Mouse (Mus musculus): ENCODE results near the gene Ogfod3. TPM values are rescaled to one million over a fixed set of nuclear protein-coding genes. Genes with fewer than 3 reads are reported as not detected.

Gene Ogfod3
- polyA plus RNA-seq, 1 experiment from 2014 or later, result 19.7 TPM

DNA sequence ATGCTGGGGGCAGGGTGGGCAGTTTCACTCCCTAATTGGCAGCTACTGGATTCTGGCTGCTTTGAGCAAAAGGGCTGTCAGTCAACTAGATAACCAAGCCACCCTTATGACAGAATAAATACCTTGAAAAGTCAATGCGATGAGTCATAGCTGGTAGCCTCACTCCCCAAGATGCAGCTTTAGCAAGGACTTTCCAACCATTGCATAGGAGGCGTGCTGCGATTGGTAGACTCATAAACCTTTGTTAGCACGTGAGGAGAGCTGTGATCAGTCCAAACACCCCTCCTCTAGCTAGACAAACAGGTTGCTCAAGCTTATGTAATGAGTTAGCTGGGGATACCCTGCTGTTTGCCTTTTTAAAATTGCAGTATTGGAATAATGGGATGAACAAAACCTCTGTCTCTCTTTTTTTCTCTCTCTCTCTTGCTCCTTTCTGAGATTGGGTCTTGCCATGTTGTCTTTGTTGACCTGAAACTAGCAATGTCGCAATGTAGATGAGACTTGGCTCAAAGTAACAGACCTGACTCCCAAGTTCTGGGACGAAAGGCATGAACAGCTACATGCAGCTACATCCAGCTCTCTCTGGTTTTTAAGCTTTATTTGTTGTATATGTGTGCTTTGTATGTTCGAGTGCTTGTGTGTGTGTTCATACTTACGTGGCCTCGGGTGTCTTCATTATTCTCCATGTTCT lies 61.0 kb downstream of the Ogfod3 start:
- Histone ChIP-seq H3K27ac (no peak overlapping the region), H3K36me3 (replicated peaks) (no peaks in the 10 kb centered on the region), H3K9me3 (no peaks in the 10 kb centered on the region), H3K4me3 (replicated peaks) (no peak overlapping the region), H3K27me3 (no peaks in the 10 kb centered on the region), H3K4me2 (no peak overlapping the region), H3K9ac (no peak overlapping the region), H3K4me1 (no peaks in the 10 kb centered on the region)
- 74% methylated on average over 9 of the region's 9 CpGs for WGBS
- ATAC-seq (ENCODE audit: low FRiP score), result no peak

DNA sequence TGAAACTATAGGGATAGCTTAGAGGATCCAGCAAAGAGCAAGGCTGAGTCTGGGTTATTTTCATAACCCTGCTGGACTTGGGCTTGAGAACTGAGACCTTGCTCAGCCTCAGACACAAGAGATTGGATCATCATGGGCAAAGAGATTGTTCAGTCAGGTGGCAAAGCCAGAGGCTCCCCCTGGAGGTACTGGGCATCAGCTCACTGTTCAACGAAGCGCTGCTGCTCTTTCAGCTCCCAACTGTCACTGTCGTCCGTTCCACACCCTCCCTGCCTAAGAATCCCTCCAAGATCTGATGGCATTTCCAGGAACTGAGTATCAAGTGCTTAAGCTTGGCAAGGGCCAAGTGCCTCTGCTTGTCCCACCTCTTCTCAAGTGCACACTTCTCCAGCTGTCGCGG lies 65.8 kb downstream of the Ogfod3 start:
- Histone ChIP-seq H3K27me3 (no peaks in the 10 kb centered on the region), H3K9ac (no peak overlapping the region), H3K36me3 (replicated peaks) (no peaks in the 10 kb centered on the region), H3K27ac (no peak overlapping the region), H3K4me2 (no peak overlapping the region), H3K4me1 (no peaks in the 10 kb centered on the region), H3K9me3 (no peaks in the 10 kb centered on the region), H3K4me3 (replicated peaks) (no peak overlapping the region)
- WGBS, result 54% methylated on average over 6 of the region's 6 CpGs
- ATAC-seq (ENCODE audit: low FRiP score), result no peak

DNA sequence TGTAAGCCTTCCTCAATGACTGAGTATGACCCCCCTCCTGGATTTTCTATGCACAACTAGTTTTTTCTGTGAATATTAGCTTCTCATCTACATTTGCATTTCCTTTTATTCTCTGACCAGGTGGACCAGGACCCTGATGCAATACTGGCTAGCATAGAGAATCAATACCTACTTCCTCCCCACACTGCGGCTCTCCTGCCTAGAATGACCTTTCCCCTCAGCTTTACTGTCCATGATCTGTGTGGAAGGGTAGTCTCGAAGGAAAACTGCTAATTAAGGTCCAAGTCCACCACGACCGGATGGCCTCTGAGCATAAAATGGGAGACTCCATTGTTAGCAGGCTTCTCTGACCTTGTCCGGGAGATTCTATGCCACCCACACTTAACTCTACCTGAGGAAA lies 66.8 kb downstream of the Ogfod3 start:
- Histone ChIP-seq H3K9me3 (no peaks in the 10 kb centered on the region), H3K4me3 (replicated peaks) (no peak overlapping the region), H3K27ac (no peak overlapping the region), H3K36me3 (replicated peaks) (no peaks in the 10 kb centered on the region), H3K4me2 (no peak overlapping the region), H3K27me3 (no peaks in the 10 kb centered on the region), H3K4me1 (no peaks in the 10 kb centered on the region), H3K9ac (no peak overlapping the region)
- ATAC-seq (ENCODE audit: low FRiP score), result no peak
- 87% methylated on average over 5 of the region's 5 CpGs for WGBS

DNA sequence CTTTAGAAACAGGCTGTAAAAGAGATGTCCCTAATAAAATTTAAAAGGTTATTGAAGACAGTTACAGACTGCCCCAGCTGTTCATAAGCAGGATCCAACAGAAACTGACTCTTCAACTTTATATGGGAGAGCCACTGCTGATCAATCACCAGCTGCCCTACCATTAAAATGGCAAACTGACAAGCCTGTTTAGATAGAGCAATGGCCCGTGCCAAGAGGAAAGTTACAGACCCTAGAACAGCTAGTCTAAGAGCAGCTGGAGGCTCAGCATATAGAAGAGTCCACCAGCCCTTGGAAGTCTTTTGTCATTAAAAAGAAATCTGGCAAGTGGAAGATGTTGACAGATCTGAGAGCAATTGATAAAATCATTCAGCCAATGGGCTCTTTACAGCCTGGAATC lies 69.9 kb downstream of the Ogfod3 start:
- Histone ChIP-seq H3K27ac (no peak overlapping the region), H3K36me3 (replicated peaks) (no peaks in the 10 kb centered on the region), H3K9me3 (no peaks in the 10 kb centered on the region), H3K4me1 (no peaks in the 10 kb centered on the region), H3K9ac (no peak overlapping the region), H3K4me3 (replicated peaks) (no peak overlapping the region), H3K4me2 (no peak overlapping the region), H3K27me3 (no peaks in the 10 kb centered on the region)
- ATAC-seq (ENCODE audit: low FRiP score), result no peak
- WGBS, result 65% methylated on average over 1 of the region's 1 CpGs

DNA sequence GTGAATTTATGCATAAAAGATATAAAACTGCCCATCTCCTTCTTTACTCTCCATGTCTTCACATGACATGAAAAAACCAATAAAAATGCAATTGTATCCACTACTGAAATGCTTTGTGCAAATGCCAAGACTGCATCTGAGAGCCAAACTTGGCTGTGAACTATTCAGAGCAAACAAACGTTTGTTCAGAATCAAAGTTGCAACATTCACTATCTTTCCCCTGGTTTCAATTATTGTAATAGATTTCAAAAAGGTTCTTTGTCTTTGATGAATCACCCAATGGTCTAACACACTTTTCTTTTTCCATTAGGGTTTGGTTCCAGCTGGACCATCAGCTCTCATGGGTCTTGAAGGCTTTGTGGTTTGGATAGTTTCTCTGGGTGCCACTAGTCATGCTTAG lies 74.9 kb downstream of the Ogfod3 start:
- no peak for ATAC-seq (ENCODE audit: low FRiP score)
- H3K9ac ChIP-seq, result no peak overlapping the region
- H3K4me1 ChIP-seq, result no peaks in the 10 kb centered on the region
- no peak overlapping the region for H3K4me3 ChIP-seq (replicated peaks)
- no peaks in the 10 kb centered on the region for H3K36me3 ChIP-seq (replicated peaks)
- H3K27ac ChIP-seq, result no peak overlapping the region
- no peaks in the 10 kb centered on the region for H3K27me3 ChIP-seq
- no peak overlapping the region for H3K4me2 ChIP-seq
- 85% methylated on average over 1 of the region's 1 CpGs for WGBS
- no peaks in the 10 kb centered on the region for H3K9me3 ChIP-seq

Other genes starting within 250 kb of the Ogfod3 start
- 150 and 165 TPM in 2 replicates for gene Csnk1d, start 213.4 kb downstream of the Ogfod3 start, polyA plus RNA-seq (2016; fragmentation: Nextera tagmentation; extraction: Ambion mirVana)
- not detected in 2 replicates for gene Cd7, start 165.3 kb downstream of the Ogfod3 start, polyA plus RNA-seq (2016; fragmentation: Nextera tagmentation; extraction: Ambion mirVana)
- gene Sectm1b, start 141.1 kb downstream of the Ogfod3 start, polyA plus RNA-seq (2016; fragmentation: Nextera tagmentation; extraction: Ambion mirVana), result not detected in 2 replicates
- gene Sectm1a, start 123.5 kb downstream of the Ogfod3 start, polyA plus RNA-seq (2016; fragmentation: Nextera tagmentation; extraction: Ambion mirVana), result not detected in 2 replicates
- gene Tex19.2, start 86.0 kb downstream of the Ogfod3 start, polyA plus RNA-seq (2016; fragmentation: Nextera tagmentation; extraction: Ambion mirVana), result 0.09 TPM in 1 of 2 replicates, not detected in the other
- gene Tex19.1, start 58.6 kb downstream of the Ogfod3 start, polyA plus RNA-seq (2016; fragmentation: Nextera tagmentation; extraction: Ambion mirVana), result not detected in 2 replicates
- gene Uts2r, start 44.4 kb downstream of the Ogfod3 start, polyA plus RNA-seq (2016; fragmentation: Nextera tagmentation; extraction: Ambion mirVana), result not detected in 2 replicates
- gene Hexdc, start 278 bp downstream of the Ogfod3 start, polyA plus RNA-seq (2016; fragmentation: Nextera tagmentation; extraction: Ambion mirVana), result 7.9 and 8.4 TPM in 2 replicates
- 33.3 and 34.0 TPM in 2 replicates for gene Cybc1, start 24.6 kb upstream of the Ogfod3 start, polyA plus RNA-seq (2016; fragmentation: Nextera tagmentation; extraction: Ambion mirVana)
- gene Narf, start 32.5 kb upstream of the Ogfod3 start, polyA plus RNA-seq (2016; fragmentation: Nextera tagmentation; extraction: Ambion mirVana), result 65.0 and 72.4 TPM in 2 replicates
- gene Foxk2, start 55.3 kb upstream of the Ogfod3 start, polyA plus RNA-seq (2016; fragmentation: Nextera tagmentation; extraction: Ambion mirVana), result 13.0 and 13.8 TPM in 2 replicates
- gene Wdr45b, start 149.7 kb upstream of the Ogfod3 start, polyA plus RNA-seq (2016; fragmentation: Nextera tagmentation; extraction: Ambion mirVana), result 84.0 and 86.5 TPM in 2 replicates
- 3.1 and 3.8 TPM in 2 replicates for gene Rab40b, start 183.5 kb upstream of the Ogfod3 start, polyA plus RNA-seq (2016; fragmentation: Nextera tagmentation; extraction: Ambion mirVana)
- gene Fn3krp, start 216.7 kb upstream of the Ogfod3 start, polyA plus RNA-seq (2016; fragmentation: Nextera tagmentation; extraction: Ambion mirVana), result 7.3 and 7.7 TPM in 2 replicates
- 0.91 and 1.4 TPM in 2 replicates for gene Fn3k, start 230.2 kb upstream of the Ogfod3 start, polyA plus RNA-seq (2016; fragmentation: Nextera tagmentation; extraction: Ambion mirVana)
- gene Tbcd, start 247.2 kb upstream of the Ogfod3 start, polyA plus RNA-seq (2016; fragmentation: Nextera tagmentation; extraction: Ambion mirVana), result 56.0 and 60.6 TPM in 2 replicates